Mouse (Mus musculus): ENCODE measurements around the gene Ugt1a6a. TPM values are rescaled to one million over a fixed set of nuclear protein-coding genes. Genes with fewer than 3 reads are reported as not detected.

Gene Ugt1a6a
- total RNA-seq, 1 experiment, result not detected

- no peak for DNase-seq (ENCODE audit: low read depth, low spot score)
- TF ChIP-seq HCFC1 (IDR thresholded peaks at IDR 0.05; ENCODE audit: borderline replicate concordance, insufficient read depth, low read length) (no peak), ZNF384 (IDR thresholded peaks at IDR 0.05; ENCODE audit: low read depth, low read length) (no peak)
- no peak overlapping the region for H3K4me3 ChIP-seq (ENCODE audit: insufficient read depth in 1 of 2, low read depth in 1 of 2, low read length in 2 of 2, poor library complexity in 1 of 2, severe bottlenecking in 1 of 2)
- H3K9ac ChIP-seq (ENCODE audit: insufficient read depth, low read depth, low read length, poor library complexity, severe bottlenecking), result no peak overlapping the region
- in situ Hi-C loops (cut with MboI; ENCODE audit: low sequenced_read_pairs in 2 of 2, unreplicated experiment in 2 of 2), result no loop called here
- H3K27ac ChIP-seq (ENCODE audit: insufficient read depth, low read depth, low read length, poor library complexity, severe bottlenecking), result no peak overlapping the region
- H3K9me3 ChIP-seq (ENCODE audit: control insufficient read depth, insufficient read depth, low read depth, low read length), result no peaks in the 10 kb centered on the region
- no peaks in the 10 kb centered on the region for H3K4me1 ChIP-seq (ENCODE audit: control insufficient read depth in 2 of 2, insufficient read depth in 2 of 2, low read length in 2 of 2, poor library complexity in 1 of 2)
- no peaks in the 10 kb centered on the region for H3K36me3 ChIP-seq (ENCODE audit: control insufficient read depth, insufficient read depth, low read length, poor library complexity, severe bottlenecking)
These were observed 81.9 kb downstream of the Ugt1a6a start for GRCm38 (mm10) chr1:88216551-88216950.

GRCm38 (mm10) chr1:88217144-88217543, 82.5 kb downstream of the Ugt1a6a start:
- no peak for TF ChIP-seq CHD2 (IDR thresholded peaks at IDR 0.05; ENCODE audit: low read depth, low read length)
- no peak for TF ChIP-seq ZNF384 (IDR thresholded peaks at IDR 0.05; ENCODE audit: low read depth, low read length)
- no peak for TF ChIP-seq ZC3H11A (IDR thresholded peaks at IDR 0.05; ENCODE audit: borderline replicate concordance, low read depth, low read length)
- no peak for TF ChIP-seq MAFK (IDR thresholded peaks at IDR 0.05; ENCODE audit: insufficient read depth, low read depth, low read length)
- TF ChIP-seq HCFC1 (IDR thresholded peaks at IDR 0.05; ENCODE audit: borderline replicate concordance, insufficient read depth, low read length), result no peak
- H3K36me3 ChIP-seq (ENCODE audit: control insufficient read depth, insufficient read depth, low read length, poor library complexity, severe bottlenecking), result no peaks in the 10 kb centered on the region
- H3K4me3 ChIP-seq (ENCODE audit: insufficient read depth in 1 of 2, low read depth in 1 of 2, low read length in 2 of 2, poor library complexity in 1 of 2, severe bottlenecking in 1 of 2), result no peak overlapping the region
- no peaks in the 10 kb centered on the region for H3K4me1 ChIP-seq (ENCODE audit: control insufficient read depth in 2 of 2, insufficient read depth in 2 of 2, low read length in 2 of 2, poor library complexity in 1 of 2)
- H3K9ac ChIP-seq (ENCODE audit: insufficient read depth, low read depth, low read length, poor library complexity, severe bottlenecking), result no peak overlapping the region
- in situ Hi-C loops (cut with MboI; ENCODE audit: low sequenced_read_pairs in 2 of 2, unreplicated experiment in 2 of 2), result no loop called here
- no peak for DNase-seq (ENCODE audit: low read depth, low spot score)
- no peaks in the 10 kb centered on the region for H3K9me3 ChIP-seq (ENCODE audit: control insufficient read depth, insufficient read depth, low read depth, low read length)
- H3K27ac ChIP-seq (ENCODE audit: insufficient read depth, low read depth, low read length, poor library complexity, severe bottlenecking), result no peak overlapping the region

- Histone ChIP-seq H3K4me3 (ENCODE audit: insufficient read depth in 1 of 2, low read depth in 1 of 2, low read length in 2 of 2, poor library complexity in 1 of 2, severe bottlenecking in 1 of 2) (no peak overlapping the region), H3K9ac (ENCODE audit: insufficient read depth, low read depth, low read length, poor library complexity, severe bottlenecking) (no peak overlapping the region), H3K27ac (ENCODE audit: insufficient read depth, low read depth, low read length, poor library complexity, severe bottlenecking) (no peak overlapping the region), H3K36me3 (ENCODE audit: control insufficient read depth, insufficient read depth, low read length, poor library complexity, severe bottlenecking) (no peaks in the 10 kb centered on the region), H3K9me3 (ENCODE audit: control insufficient read depth, insufficient read depth, low read depth, low read length) (no peaks in the 10 kb centered on the region), H3K4me1 (ENCODE audit: control insufficient read depth in 2 of 2, insufficient read depth in 2 of 2, low read length in 2 of 2, poor library complexity in 1 of 2) (no peaks in the 10 kb centered on the region)
- no peak for DNase-seq (ENCODE audit: low read depth, low spot score)
- TF ChIP-seq CHD2 (IDR thresholded peaks at IDR 0.05; ENCODE audit: low read depth, low read length), result no peak
- TF ChIP-seq HCFC1 (IDR thresholded peaks at IDR 0.05; ENCODE audit: borderline replicate concordance, insufficient read depth, low read length), result no peak
- TF ChIP-seq ZNF384 (IDR thresholded peaks at IDR 0.05; ENCODE audit: low read depth, low read length), result no peak
- no peak for TF ChIP-seq ZC3H11A (IDR thresholded peaks at IDR 0.05; ENCODE audit: borderline replicate concordance, low read depth, low read length)
- no peak for TF ChIP-seq MAFK (IDR thresholded peaks at IDR 0.05; ENCODE audit: insufficient read depth, low read depth, low read length)
- in situ Hi-C loops (cut with MboI; ENCODE audit: low sequenced_read_pairs in 2 of 2, unreplicated experiment in 2 of 2), result no loop called here
These were observed 83.0 kb downstream of the Ugt1a6a start for GRCm38 (mm10) chr1:88217576-88217975.

GRCm38 (mm10) chr1:88218051-88218450, 83.4 kb downstream of the Ugt1a6a start:
- TF ChIP-seq HCFC1 (IDR thresholded peaks at IDR 0.05; ENCODE audit: borderline replicate concordance, insufficient read depth, low read length) (no peak), ZC3H11A (IDR thresholded peaks at IDR 0.05; ENCODE audit: borderline replicate concordance, low read depth, low read length) (no peak), CHD2 (IDR thresholded peaks at IDR 0.05; ENCODE audit: low read depth, low read length) (no peak), ZNF384 (IDR thresholded peaks at IDR 0.05; ENCODE audit: low read depth, low read length) (no peak), MAFK (IDR thresholded peaks at IDR 0.05; ENCODE audit: insufficient read depth, low read depth, low read length) (no peak)
- no peak overlapping the region for H3K4me3 ChIP-seq (ENCODE audit: insufficient read depth in 1 of 2, low read depth in 1 of 2, low read length in 2 of 2, poor library complexity in 1 of 2, severe bottlenecking in 1 of 2)
- no peak overlapping the region for H3K27ac ChIP-seq (ENCODE audit: insufficient read depth, low read depth, low read length, poor library complexity, severe bottlenecking)
- no peak overlapping the region for H3K9ac ChIP-seq (ENCODE audit: insufficient read depth, low read depth, low read length, poor library complexity, severe bottlenecking)
- no peaks in the 10 kb centered on the region for H3K4me1 ChIP-seq (ENCODE audit: control insufficient read depth in 2 of 2, insufficient read depth in 2 of 2, low read length in 2 of 2, poor library complexity in 1 of 2)
- no peaks in the 10 kb centered on the region for H3K9me3 ChIP-seq (ENCODE audit: control insufficient read depth, insufficient read depth, low read depth, low read length)
- in situ Hi-C loops (cut with MboI; ENCODE audit: low sequenced_read_pairs in 2 of 2, unreplicated experiment in 2 of 2), result no loop called here
- DNase-seq (ENCODE audit: low read depth, low spot score), result no peak
- no peaks in the 10 kb centered on the region for H3K36me3 ChIP-seq (ENCODE audit: control insufficient read depth, insufficient read depth, low read length, poor library complexity, severe bottlenecking)

GRCm38 (mm10) chr1:88218591-88218990, 84.0 kb downstream of the Ugt1a6a start:
- Histone ChIP-seq H3K4me3 (ENCODE audit: insufficient read depth in 1 of 2, low read depth in 1 of 2, low read length in 2 of 2, poor library complexity in 1 of 2, severe bottlenecking in 1 of 2) (no peak overlapping the region), H3K9me3 (ENCODE audit: control insufficient read depth, insufficient read depth, low read depth, low read length) (no peaks in the 10 kb centered on the region), H3K9ac (ENCODE audit: insufficient read depth, low read depth, low read length, poor library complexity, severe bottlenecking) (no peak overlapping the region), H3K4me1 (ENCODE audit: control insufficient read depth in 2 of 2, insufficient read depth in 2 of 2, low read length in 2 of 2, poor library complexity in 1 of 2) (no peaks in the 10 kb centered on the region), H3K36me3 (ENCODE audit: control insufficient read depth, insufficient read depth, low read length, poor library complexity, severe bottlenecking) (no peaks in the 10 kb centered on the region), H3K27ac (ENCODE audit: insufficient read depth, low read depth, low read length, poor library complexity, severe bottlenecking) (no peak overlapping the region)
- no peak for DNase-seq (ENCODE audit: low read depth, low spot score)
- TF ChIP-seq MAFK (IDR thresholded peaks at IDR 0.05; ENCODE audit: insufficient read depth, low read depth, low read length) (no peak), HCFC1 (IDR thresholded peaks at IDR 0.05; ENCODE audit: borderline replicate concordance, insufficient read depth, low read length) (no peak), CHD2 (IDR thresholded peaks at IDR 0.05; ENCODE audit: low read depth, low read length) (no peak), ZC3H11A (IDR thresholded peaks at IDR 0.05; ENCODE audit: borderline replicate concordance, low read depth, low read length) (no peak)
- in situ Hi-C loops (cut with MboI; ENCODE audit: low sequenced_read_pairs in 2 of 2, unreplicated experiment in 2 of 2), result no loop called here

Data from ES-E14 (cell line).